Mouse (Mus musculus) stomach, postnatal 0 days (tissue): ENCODE data around the gene Pla2g4d. TPM values are rescaled to one million over a fixed set of nuclear protein-coding genes. Genes with fewer than 3 reads are reported as not detected.

Experiments used
- ATAC-seq: fragments of 200-750 bp; cut with Nextera tagmentation; 2 replicates; pipeline ENCODE4 v1.8.0; 2017; ENCODE audit not compliant: low FRiP score, low TSS enrichment
- DNase-seq: peaks from one replicate; pipeline ENCODE4 v3.0.0-alpha.2; 2016; ENCODE audit warnings: low spot score
- H3K27ac ChIP-seq: fragments of 300-500 bp; sonication (generic); replicated peaks from 2 replicates; pipeline ENCODE4 v1.5.1; 2014; ENCODE audit warnings: mild to moderate bottlenecking, control low read depth
- H3K27me3 ChIP-seq: fragments of 300-500 bp; sonication (generic); 2 replicates; pipeline ENCODE4 v1.6.1; 2014; ENCODE audit warnings: low read length; ENCODE audit not compliant: control insufficient read depth, insufficient read depth
- H3K36me3 ChIP-seq: fragments of 300-500 bp; sonication (generic); 2 replicates; pipeline ENCODE4 v1.6.1; 2014; ENCODE audit warnings: low read length, mixed read lengths; ENCODE audit not compliant: control insufficient read depth, insufficient read depth
- H3K4me1 ChIP-seq: fragments of 300-500 bp; sonication (generic); replicated peaks from 2 replicates; pipeline ENCODE4 v1.6.1; 2014; ENCODE audit warnings: antibody characterized with exemption; ENCODE audit not compliant: control insufficient read depth, insufficient read depth
- H3K4me2 ChIP-seq: fragments of 300-500 bp; sonication (generic); replicated peaks from 2 replicates; pipeline ENCODE4 v1.6.1; 2014; ENCODE audit warnings: low read depth, mild to moderate bottlenecking, control low read depth, moderate library complexity
- H3K4me3 ChIP-seq: fragments of 300-500 bp; sonication (generic); 2 replicates; pipeline ENCODE4 v1.5.1; 2014; ENCODE audit warnings: low read depth, low read length, control low read depth
- H3K9ac ChIP-seq: fragments of 300-500 bp; sonication (generic); 2 replicates; pipeline ENCODE4 v1.6.1; 2014; ENCODE audit warnings: mild to moderate bottlenecking, low read length, control low read depth, mixed read lengths
- H3K9me3 ChIP-seq: fragments of 300-500 bp; sonication (generic); 2 replicates; pipeline ENCODE4 v1.6.1; 2016; ENCODE audit warnings: low read length; ENCODE audit not compliant: control insufficient read depth
- CTCF ChIP-seq: IDR thresholded peaks from 2 replicates; pipeline ENCODE4 v1.5.1; 2016; ENCODE audit warnings: antibody characterized with exemption, low read depth, mild to moderate bottlenecking, moderate library complexity
- EP300 ChIP-seq: optimal IDR thresholded peaks from 2 replicates; pipeline ENCODE3; 2016; ENCODE audit warnings: antibody characterized with exemption
- WGBS: fragments of 180-500 bp; shearing (Covaris S2); extraction: QIAGEN DNeasy Blood & Tissue Kit; methylation state at CpG from one replicate; pipeline ENCODE4 v1.1.7; 2014; 5-methylcytosine and 5-hydroxymethylcytosine counted together
- polyA plus RNA-seq: library from polyadenylated mRNA; unstranded; fragments of >200 nt; fragmentation: Nextera tagmentation; extraction: Ambion mirVana; gene quantifications from 2 replicates; pipeline ENCODE4 v1.2.1, GENCODE M21; 2015

Gene Pla2g4d
- polyA plus RNA-seq, 1 experiment from 2014 or later = 9.8 TPM

DNA sequence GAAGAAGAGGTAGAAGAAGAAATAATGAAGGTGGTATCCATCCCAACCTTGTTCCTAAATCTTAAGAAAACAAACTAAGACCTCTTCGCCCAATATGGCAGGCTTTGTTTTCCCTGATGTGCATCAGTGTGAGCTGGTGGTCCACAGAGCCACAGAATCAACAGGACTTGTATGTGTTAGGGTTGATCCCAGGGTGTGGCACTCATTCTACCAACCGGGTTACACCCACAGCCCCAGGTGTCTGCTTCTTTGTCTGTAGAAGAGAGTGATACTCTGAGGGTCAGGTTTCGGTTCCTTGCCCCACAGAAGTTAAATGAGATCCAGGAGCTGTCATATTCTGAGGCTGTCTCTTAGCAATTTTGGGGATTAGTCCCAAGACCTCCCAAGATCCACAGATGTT, 27.7 kb downstream of the Pla2g4d start:
- Histone ChIP-seq H3K27me3 (no peaks in the 10 kb centered on the region), H3K4me2 (no peak overlapping the region), H3K9me3 (no peaks in the 10 kb centered on the region), H3K27ac (no peak overlapping the region), H3K4me3 (no peak overlapping the region), H3K36me3 (no peaks in the 10 kb centered on the region), H3K9ac (no peak overlapping the region), H3K4me1 (no peaks in the 10 kb centered on the region)
- ATAC-seq (no peak), DNase-seq (no peak)
- no peak for TF ChIP-seq EP300
- TF ChIP-seq CTCF = no peak
- 45% methylated on average over 3 of the region's 3 CpGs for WGBS

GRCm38 (mm10) chr2:120256259-120256658, 32.7 kb downstream of the Pla2g4d start:
- H3K4me3 ChIP-seq = no peak overlapping the region
- H3K27me3 ChIP-seq = no peaks in the 10 kb centered on the region
- no peak overlapping the region for H3K4me2 ChIP-seq
- no peak overlapping the region for H3K9ac ChIP-seq
- H3K36me3 ChIP-seq = no peaks in the 10 kb centered on the region
- H3K4me1 ChIP-seq = no peaks in the 10 kb centered on the region
- DNase-seq (no peak), ATAC-seq (no peak)
- TF ChIP-seq CTCF (no peak), EP300 (no peak)
- no peaks in the 10 kb centered on the region for H3K9me3 ChIP-seq
- no peak overlapping the region for H3K27ac ChIP-seq

DNA sequence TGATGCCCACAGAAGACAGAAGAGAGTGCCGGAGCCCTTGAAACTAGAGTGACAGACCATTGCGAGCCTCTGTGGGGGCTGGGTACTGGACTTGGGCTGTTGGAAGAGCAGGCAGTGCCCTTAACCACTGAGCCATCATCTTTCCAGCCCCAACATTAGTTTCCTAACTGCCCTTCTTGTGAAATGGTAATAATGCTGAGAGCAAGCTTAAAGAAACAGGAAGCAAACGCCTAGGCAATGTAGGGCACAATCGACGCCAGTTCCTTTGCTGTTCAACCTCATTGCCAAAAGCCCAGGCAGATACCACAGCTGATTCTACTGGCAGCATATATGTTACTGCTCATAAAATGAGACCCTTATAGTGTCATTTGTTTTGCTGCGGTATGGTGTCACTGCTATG, 36.4 kb downstream of the Pla2g4d start:
- Histone ChIP-seq H3K27me3 (no peaks in the 10 kb centered on the region), H3K4me1 (no peaks in the 10 kb centered on the region), H3K9ac (no peak overlapping the region), H3K36me3 (no peaks in the 10 kb centered on the region), H3K4me3 (no peak overlapping the region), H3K4me2 (no peak overlapping the region), H3K27ac (no peak overlapping the region), H3K9me3 (no peaks in the 10 kb centered on the region)
- TF ChIP-seq EP300 = no peak
- no peak for TF ChIP-seq CTCF
- ATAC-seq (no peak), DNase-seq (no peak)
- 83% methylated on average over 6 of the region's 6 CpGs for WGBS

DNA sequence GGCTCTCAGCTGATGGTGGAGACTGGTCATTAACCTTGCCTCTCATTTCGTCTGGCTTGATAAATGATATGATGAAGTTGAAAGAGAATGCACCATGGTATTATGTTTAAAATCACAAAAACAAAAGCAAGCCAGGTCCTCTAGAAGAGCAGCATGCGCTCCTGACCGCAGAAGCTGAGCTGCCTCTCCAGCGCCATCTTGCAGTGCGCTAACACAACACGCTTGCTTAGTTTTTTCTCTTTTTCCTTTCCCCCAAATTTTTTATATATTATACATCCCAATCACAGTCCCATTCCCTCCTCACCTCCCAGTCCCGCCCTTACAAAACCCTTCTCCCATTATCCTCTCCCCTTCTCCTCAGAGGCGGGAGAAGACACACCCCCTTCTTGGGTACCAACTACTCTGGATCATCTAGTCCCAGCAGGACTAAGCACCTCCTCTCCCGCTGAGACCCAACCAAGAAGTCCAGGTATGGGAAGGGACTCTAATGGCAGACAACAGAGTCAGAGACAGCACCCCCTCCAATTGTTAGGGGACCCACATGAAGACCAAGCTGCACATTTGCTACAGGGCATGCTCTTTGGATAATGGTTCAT, 43.5 kb downstream of the Pla2g4d start:
- Histone ChIP-seq H3K27ac (no peak overlapping the region), H3K9me3 (no peaks in the 10 kb centered on the region), H3K36me3 (no peaks in the 10 kb centered on the region), H3K9ac (no peak overlapping the region), H3K27me3 (no peaks in the 10 kb centered on the region), H3K4me3 (peak overlapping the region; percentile 27), H3K4me2 (peak overlapping the region; percentile 59), H3K4me1 (no peaks in the 10 kb centered on the region)
- TF ChIP-seq EP300 (no peak), CTCF (peak; percentile 61)
- WGBS = 10% methylated on average over 9 of the region's 9 CpGs
- DNase-seq = peak; percentile 27
- ATAC-seq = no peak; the same call in 1 of the 2 replicates

GRCm38 (mm10) chr2:120244679-120245420, 44.1 kb downstream of the Pla2g4d start, which contains the start of gene Pla2g4e:
Pla2g4e (minus strand) TSS chr2:120245335.
- no peaks in the 10 kb centered on the region for H3K27me3 ChIP-seq
- H3K4me1 ChIP-seq = no peaks in the 10 kb centered on the region
- no peaks in the 10 kb centered on the region for H3K36me3 ChIP-seq
- 6% methylated on average over 27 of the region's 27 CpGs for WGBS
- H3K9ac ChIP-seq = peak within 1 kb of the TSS; percentile 45
- H3K4me3 ChIP-seq = peak within 1 kb of the TSS; percentile 27
- no peaks in the 10 kb centered on the region for H3K9me3 ChIP-seq
- H3K4me2 ChIP-seq = peak within 1 kb of the TSS; percentile 59
- no peak within 1 kb of the TSS for H3K27ac ChIP-seq
- DNase-seq = peak; percentile 41
- ATAC-seq = peak; percentile 67
- TF ChIP-seq EP300 = no peak
- TF ChIP-seq CTCF = no peak

DNA sequence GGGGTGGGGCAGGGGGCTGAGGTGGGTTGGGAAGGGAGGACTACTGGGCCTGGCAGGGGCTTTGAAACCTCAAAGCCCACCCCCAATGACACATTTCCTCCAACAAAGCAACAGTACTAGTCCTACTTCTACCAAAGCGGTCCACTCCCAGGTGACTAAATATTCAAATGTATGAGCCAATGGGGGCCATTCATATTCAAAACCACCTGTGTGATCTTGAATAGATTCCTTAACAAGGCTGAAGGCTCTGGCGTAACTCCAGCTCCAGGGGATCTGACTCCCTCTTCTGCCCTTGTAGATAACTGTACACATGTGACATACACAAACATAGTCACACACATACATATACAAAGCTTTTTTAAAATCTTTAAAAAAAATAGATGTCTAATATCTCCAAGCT, 45.0 kb downstream of the Pla2g4d start:
- Histone ChIP-seq H3K4me3 (no peak overlapping the region), H3K36me3 (no peaks in the 10 kb centered on the region), H3K9ac (no peak overlapping the region), H3K27me3 (no peaks in the 10 kb centered on the region), H3K4me1 (no peaks in the 10 kb centered on the region), H3K27ac (no peak overlapping the region), H3K9me3 (no peaks in the 10 kb centered on the region), H3K4me2 (no peak overlapping the region)
- ATAC-seq = no peak
- DNase-seq = no peak
- 85% methylated on average over 2 of the region's 2 CpGs for WGBS
- TF ChIP-seq EP300 = no peak
- no peak for TF ChIP-seq CTCF
